Mouse (Mus musculus): ENCODE data around the gene Ap1s2. TPM values are rescaled to one million over a fixed set of nuclear protein-coding genes. Genes with fewer than 3 reads are reported as not detected.
A peak's percentile ranks its signal among the peaks of the same experiment; 100 is the strongest.

The Ap1s2 gene
- total and polyA plus RNA-seq, 3 experiments = 9.3 to 10.1 TPM; not detected in 1

DNA sequence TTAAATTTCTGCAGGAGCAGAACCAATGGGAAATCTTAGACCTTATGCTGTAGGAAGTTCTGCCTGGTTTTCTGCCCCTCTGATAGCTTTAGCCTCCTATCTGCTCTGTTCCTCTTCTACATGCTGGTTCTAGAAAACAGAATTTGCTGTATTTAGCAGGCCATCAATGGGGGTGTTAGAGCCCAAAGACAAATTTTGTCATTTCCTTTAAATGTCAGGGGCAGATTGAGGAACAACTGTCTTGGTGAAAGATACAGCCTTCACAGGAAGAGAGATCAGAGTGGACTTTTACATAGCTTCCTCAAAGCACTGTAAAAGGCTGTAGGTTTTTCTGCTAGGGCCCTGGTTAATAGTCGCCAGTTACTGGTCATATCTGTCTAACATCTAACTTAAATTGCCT lies 11.5 kb upstream of the Ap1s2 start:
- Histone ChIP-seq H3K27me3 (ENCODE audit: control insufficient read depth in 1 of 2, insufficient read depth in 2 of 2, low read length in 2 of 2) (no peaks in the 10 kb centered on the region), H3K9me3 (replicated peaks; ENCODE audit: insufficient read depth, low read length) (no peaks in the 10 kb centered on the region), H3K36me3 (ENCODE audit: control insufficient read depth in 1 of 2, insufficient read depth in 2 of 2, low read length in 2 of 2) (peaks cover 0 to 22% of the 10 kb centered on the region in 2 experiments; a peak in 2 of 4 replicates), H3K27ac (ENCODE audit: control insufficient read depth, low read depth, low read length) (peak overlapping the region; percentile 49; the same call in 1 of the 2 replicates), H3K79me2 (ENCODE audit: control insufficient read depth, insufficient read depth, low read length, poor library complexity) (no peaks in the 10 kb centered on the region), H3K9ac (ENCODE audit: control insufficient read depth, low read depth, low read length, poor library complexity, severe bottlenecking) (no peak overlapping the region), H3K4me3 (ENCODE audit: control insufficient read depth in 1 of 2, insufficient read depth in 1 of 2, low read depth in 2 of 2, low read length in 2 of 2) (no peak overlapping the region), H3K4me1 (ENCODE audit: control insufficient read depth in 1 of 2, insufficient read depth in 2 of 2, low read length in 2 of 2) (peaks cover 7 to 21% of the 10 kb centered on the region in 2 experiments)
- no peak for TF ChIP-seq ZMIZ1 (IDR thresholded peaks at IDR 0.05; ENCODE audit: low read depth, low read length)
- TF ChIP-seq RCOR1 (IDR thresholded peaks at IDR 0.05; ENCODE audit: low read depth, low read length) = peak; percentile 28; the same call in 1 of the 2 replicates
- TF ChIP-seq ETS1 (IDR thresholded peaks at IDR 0.05; ENCODE audit: low read depth, low read length) = 0 out of 2 replicates have a peak, but pooled peaks have one; percentile 18
- 0 out of 2 replicates have a peak, but pooled peaks have one; percentile 42 for TF ChIP-seq JUND (IDR thresholded peaks at IDR 0.05; ENCODE audit: low read depth, low read length)
- TF ChIP-seq HCFC1 (IDR thresholded peaks at IDR 0.05; ENCODE audit: low read depth, low read length) = 0 out of 2 replicates have a peak, but pooled peaks have one; percentile 19
- 0 out of 2 replicates have a peak, but pooled peaks have one; percentile 9 for TF ChIP-seq TCF12 (IDR thresholded peaks at IDR 0.05; ENCODE audit: low read depth, low read length)
- no peak for TF ChIP-seq BHLHE40 (IDR thresholded peaks at IDR 0.05; ENCODE audit: borderline replicate concordance, low read depth, low read length)
- no peak; the same call in 1 of the 2 replicates for TF ChIP-seq SMC3 (IDR thresholded peaks at IDR 0.05; ENCODE audit: low read depth, low read length)
- peak; percentile 18; the same call in 1 of the 2 replicates for TF ChIP-seq GATA1 (IDR thresholded peaks at IDR 0.05; ENCODE audit: low read depth, low read length)
- peak; percentile 22 to 66; a peak in 3 of 4 replicates for TF ChIP-seq EP300 (IDR thresholded peaks at IDR 0.05; ENCODE audit: low read depth in 1 of 2, low read length in 2 of 2)
- TF ChIP-seq RAD21 (IDR thresholded peaks at IDR 0.05; ENCODE audit: low read depth, low read length) = no peak
- TF ChIP-seq E2F4 (IDR thresholded peaks at IDR 0.05; ENCODE audit: borderline replicate concordance, low read depth, low read length) = no peak
- TF ChIP-seq POLR2AphosphoS2 (IDR thresholded peaks at IDR 0.05; ENCODE audit: low read length) = no peak
- TF ChIP-seq SIN3A (IDR thresholded peaks at IDR 0.05; ENCODE audit: low read length) = peak; percentile 32; the same call in 1 of the 2 replicates
- TF ChIP-seq POLR2A (IDR thresholded peaks at IDR 0.05; ENCODE audit: control insufficient read depth in 1 of 2, insufficient read depth in 1 of 2, low read depth in 1 of 2, low read length in 2 of 2, poor library complexity in 1 of 2) = no peak
- TF ChIP-seq TBP (IDR thresholded peaks at IDR 0.05; ENCODE audit: low read depth, low read length) = peak; percentile 82
- TF ChIP-seq KAT2A (conservative IDR thresholded peaks at IDR 0.05; ENCODE audit: low read depth, low read length) = no peak
- peak; percentile 77 for DNase-seq (ENCODE audit: low read depth, low spot score)

DNA sequence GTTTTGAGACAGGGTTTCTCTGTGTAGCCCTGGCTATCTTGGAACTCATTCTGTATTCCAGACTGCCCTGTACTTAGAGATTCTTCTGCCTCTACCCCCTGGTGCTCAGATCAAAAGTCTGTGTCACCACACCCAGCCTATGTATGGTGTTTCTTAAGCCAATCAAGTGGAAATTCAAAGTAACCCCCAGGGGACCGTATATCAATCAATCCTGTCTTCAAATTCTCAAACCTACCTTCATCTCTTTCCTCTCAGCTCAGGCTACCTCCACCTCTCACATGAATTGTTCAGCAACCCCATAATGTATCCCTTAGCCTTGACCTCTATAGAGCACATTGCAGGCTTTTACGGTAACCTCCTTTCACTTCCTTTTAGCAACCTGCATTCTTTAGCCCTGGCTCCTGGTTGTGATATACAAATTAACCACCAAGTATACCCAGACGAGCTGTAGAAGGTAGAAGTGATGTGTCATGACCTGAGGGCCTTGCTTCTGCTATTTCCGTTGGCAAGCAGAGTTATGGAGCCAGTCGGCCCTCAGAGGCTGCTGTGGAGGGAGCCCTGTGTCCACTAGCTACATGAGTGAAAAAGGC lies 9.3 kb upstream of the Ap1s2 start:
- no peak overlapping the region for H3K4me3 ChIP-seq (ENCODE audit: control insufficient read depth in 1 of 2, insufficient read depth in 1 of 2, low read depth in 2 of 2, low read length in 2 of 2)
- no peaks in the 10 kb centered on the region for H3K27me3 ChIP-seq (ENCODE audit: control insufficient read depth in 1 of 2, insufficient read depth in 2 of 2, low read length in 2 of 2)
- peak; percentile 34 for DNase-seq (ENCODE audit: low read depth, low spot score)
- peaks cover 0 to 22% of the 10 kb centered on the region in 2 experiments; a peak in 2 of 4 replicates for H3K36me3 ChIP-seq (ENCODE audit: control insufficient read depth in 1 of 2, insufficient read depth in 2 of 2, low read length in 2 of 2)
- no peak overlapping the region; the same call in 1 of the 2 replicates for H3K27ac ChIP-seq (ENCODE audit: control insufficient read depth, low read depth, low read length)
- H3K4me1 ChIP-seq (ENCODE audit: control insufficient read depth in 1 of 2, insufficient read depth in 2 of 2, low read length in 2 of 2) = peaks cover 7 to 21% of the 10 kb centered on the region in 2 experiments
- no peak overlapping the region for H3K9ac ChIP-seq (ENCODE audit: control insufficient read depth, low read depth, low read length, poor library complexity, severe bottlenecking)
- TF ChIP-seq HCFC1 (IDR thresholded peaks at IDR 0.05; ENCODE audit: low read depth, low read length) = no peak
- no peak for TF ChIP-seq EP300 (IDR thresholded peaks at IDR 0.05; ENCODE audit: low read depth in 1 of 2, low read length in 2 of 2)
- TF ChIP-seq POLR2A (IDR thresholded peaks at IDR 0.05; ENCODE audit: control insufficient read depth in 1 of 2, insufficient read depth in 1 of 2, low read depth in 1 of 2, low read length in 2 of 2, poor library complexity in 1 of 2) = no peak
- TF ChIP-seq CHD2 (IDR thresholded peaks at IDR 0.05; ENCODE audit: low read length) = no peak
- TF ChIP-seq CHD1 (IDR thresholded peaks at IDR 0.05; ENCODE audit: low read depth, low read length) = no peak
- no peak for TF ChIP-seq POLR2AphosphoS5 (IDR thresholded peaks at IDR 0.05; ENCODE audit: borderline replicate concordance, low read depth, low read length)
- no peak for TF ChIP-seq MEF2A (IDR thresholded peaks at IDR 0.05; ENCODE audit: extremely low read depth, insufficient replicate concordance, low read depth, low read length, poor library complexity, severe bottlenecking)
- TF ChIP-seq CTCF (IDR thresholded peaks at IDR 0.05 in 2 of 3, conservative IDR thresholded peaks at IDR 0.05 in 1 of 3; ENCODE audit: control insufficient read depth in 1 of 3, insufficient read depth in 1 of 3, low read depth in 2 of 3, low read length in 3 of 3, poor library complexity in 1 of 3, severe bottlenecking in 1 of 3) = no peak
- no peak for TF ChIP-seq MAFK (IDR thresholded peaks at IDR 0.05; ENCODE audit: borderline replicate concordance, low read depth, low read length)
- no peak for TF ChIP-seq ZMIZ1 (IDR thresholded peaks at IDR 0.05; ENCODE audit: low read depth, low read length)
- TF ChIP-seq RAD21 (IDR thresholded peaks at IDR 0.05; ENCODE audit: low read depth, low read length) = no peak
- no peak for TF ChIP-seq USF1 (IDR thresholded peaks at IDR 0.05; ENCODE audit: low read depth, low read length)
- no peak for TF ChIP-seq KAT2A (conservative IDR thresholded peaks at IDR 0.05; ENCODE audit: low read depth, low read length)
- TF ChIP-seq SIN3A (IDR thresholded peaks at IDR 0.05; ENCODE audit: low read length) = no peak
- no peak for TF ChIP-seq NRF1 (IDR thresholded peaks at IDR 0.05; ENCODE audit: insufficient read depth, low read depth, low read length, poor library complexity, severe bottlenecking)
- TF ChIP-seq MAX (IDR thresholded peaks at IDR 0.05; ENCODE audit: low read length) = no peak
- no peak for TF ChIP-seq NELFE (IDR thresholded peaks at IDR 0.05; ENCODE audit: low read depth, low read length)
- no peak for TF ChIP-seq TBP (IDR thresholded peaks at IDR 0.05; ENCODE audit: low read depth, low read length)
- no peak for TF ChIP-seq POLR2AphosphoS2 (IDR thresholded peaks at IDR 0.05; ENCODE audit: low read length)
- no peak for TF ChIP-seq BHLHE40 (IDR thresholded peaks at IDR 0.05; ENCODE audit: borderline replicate concordance, low read depth, low read length)
- no peaks in the 10 kb centered on the region for H3K79me2 ChIP-seq (ENCODE audit: control insufficient read depth, insufficient read depth, low read length, poor library complexity)
- H3K9me3 ChIP-seq (replicated peaks; ENCODE audit: insufficient read depth, low read length) = no peaks in the 10 kb centered on the region

Data from MEL (cell line).